Mouse (Mus musculus) heart, adult 9 months (tissue): Measurements from ENCODE around the gene Ppp1r8.

Source experiments
- DNase-seq, 2 experiments: peaks; one replicate each; pipeline ENCODE4 v3.0.0; 2022; ENCODE audit warnings: low spot score in 2 of 2

Gene Ppp1r8

GRCm38 (mm10) chr4:132783732-132784131, 59.2 kb downstream of the Ppp1r8 start:
- no peak for DNase-seq

- DNase-seq, result peak in 1 of 2 experiments; percentile 59
Observed at GRCm38 (mm10) chr4:132780288-132780687, 62.7 kb downstream of the Ppp1r8 start.

- no peak for DNase-seq
Observed at GRCm38 (mm10) chr4:132778562-132779201, 64.3 kb downstream of the Ppp1r8 start.
